Mouse (Mus musculus) liver, embryonic 14.5 days (tissue): Measurements from ENCODE around the gene Ywhab. TPM values are rescaled to one million over a fixed set of nuclear protein-coding genes. Genes with fewer than 3 reads are reported as not detected.

Experiments used
- ATAC-seq: fragments of 200-750 bp; cut with Nextera tagmentation; 2 replicates; pipeline ENCODE4 v1.8.0; 2017; ENCODE audit warnings: moderate number of reproducible peaks, mild to moderate bottlenecking, moderate library complexity; ENCODE audit not compliant: insufficient read depth
- DNase-seq, 3 experiments: peaks; one replicate each; pipeline ENCODE4 v3.0.0-alpha.2; 2012 to 2013; ENCODE audit warnings: low read depth in 3 of 3, low spot score in 3 of 3
- H3K27ac ChIP-seq: fragments of 300-500 bp; sonication (generic); 2 replicates; pipeline ENCODE4 v1.5.1; 2014; ENCODE audit warnings: moderate library complexity, mild to moderate bottlenecking, control low read depth, inconsistent platforms
- H3K27me3 ChIP-seq: fragments of 300-500 bp; sonication (generic); 2 replicates; pipeline ENCODE4 v1.6.1; 2014; ENCODE audit warnings: mild to moderate bottlenecking, low read length, moderate library complexity; ENCODE audit not compliant: control insufficient read depth, insufficient read depth
- H3K36me3 ChIP-seq: fragments of 300-500 bp; sonication (generic); replicated peaks from 2 replicates; pipeline ENCODE4 v1.6.1; 2014; ENCODE audit warnings: low read depth; ENCODE audit not compliant: control insufficient read depth, insufficient read depth
- H3K4me1 ChIP-seq, 2 experiments: fragments of 200-500 bp in 1 of 2; fragments of 300-500 bp in 1 of 2; sonication (generic) in 1 of 2; replicated peaks; 2 replicates each; pipeline ENCODE4 v1.6.1; 2012 to 2014; ENCODE audit warnings: antibody characterized with exemption in 1 of 2, inconsistent platforms in 1 of 2, low read length in 1 of 2; ENCODE audit not compliant: control insufficient read depth in 2 of 2, insufficient read depth in 2 of 2
- H3K4me2 ChIP-seq: fragments of 300-500 bp; sonication (generic); 2 replicates; pipeline ENCODE4 v1.6.1; 2014; ENCODE audit warnings: low read depth, mild to moderate bottlenecking, control low read depth, moderate library complexity
- H3K4me3 ChIP-seq, 2 experiments: fragments of 200-500 bp in 1 of 2; fragments of 300-500 bp in 1 of 2; sonication (generic) in 1 of 2; 2 replicates each; pipeline ENCODE4 v1.5.1; 2012 to 2014; ENCODE audit warnings: low read depth in 2 of 2, low read length in 2 of 2, mild to moderate bottlenecking in 2 of 2, control low read depth in 1 of 2, inconsistent platforms in 1 of 2, moderate library complexity in 1 of 2; ENCODE audit not compliant: insufficient read depth in 1 of 2
- H3K9ac ChIP-seq: fragments of 300-500 bp; sonication (generic); replicated peaks from 2 replicates; pipeline ENCODE4 v1.6.1; 2014; ENCODE audit warnings: mild to moderate bottlenecking, control low read depth, moderate library complexity
- H3K9me3 ChIP-seq: fragments of 300-500 bp; sonication (generic); 2 replicates; pipeline ENCODE4 v1.6.1; 2016; ENCODE audit warnings: low read length, mixed read lengths; ENCODE audit not compliant: control insufficient read depth
- CTCF ChIP-seq: IDR thresholded peaks from 2 replicates; pipeline ENCODE4 v1.5.1; 2016; ENCODE audit warnings: antibody characterized with exemption, low read depth, control low read depth
- EP300 ChIP-seq: IDR thresholded peaks from 2 replicates; pipeline ENCODE4 v1.6.1; 2016; ENCODE audit warnings: antibody characterized with exemption, low read depth
- WGBS: fragments of 180-500 bp; shearing (Covaris S2); extraction: QIAGEN DNeasy Blood & Tissue Kit; methylation state at CpG from one replicate; pipeline ENCODE4 v1.1.7; 2014; ENCODE audit not compliant: insufficient replicate concordance; 5-methylcytosine and 5-hydroxymethylcytosine counted together
- polyA plus RNA-seq, 2 experiments: library from polyadenylated mRNA; depleted of rRNA in 1 of 2; stranded (reverse) in 1 of 2; unstranded in 1 of 2; fragments of >200 nt; fragmentation: Nextera tagmentation in 1 of 2; extraction: Ambion mirVana in 1 of 2; gene quantifications; 2 replicates each; pipeline versions ENCODE4 v1.2.1 to v1.2.3; 2012 to 2014

Ywhab gene
- polyA plus RNA-seq, 2 experiments = 32.3 to 79.6 TPM

- no peak for DNase-seq
- Histone ChIP-seq H3K9me3 (no peaks in the 10 kb centered on the region), H3K36me3 (peaks cover 10% of the 10 kb centered on the region), H3K4me2 (no peak overlapping the region), H3K4me1 (peaks cover 3 to 16% of the 10 kb centered on the region in 2 experiments; a peak in 3 of 4 replicates), H3K27me3 (no peaks in the 10 kb centered on the region), H3K4me3 (no peak overlapping the region), H3K27ac (no peak overlapping the region), H3K9ac (no peak overlapping the region)
- ATAC-seq = no peak
- TF ChIP-seq CTCF (no peak), EP300 (no peak)
- 84% methylated on average over 8 of the region's 8 CpGs for WGBS
These were observed 12.8 kb downstream of the Ywhab start for GRCm38 (mm10) chr2:164007547-164007946.

GRCm38 (mm10) chr2:164007987-164008545 is 13.3 kb downstream of the Ywhab start:
- no peak overlapping the region for H3K4me3 ChIP-seq
- peaks cover 3 to 15% of the 10 kb centered on the region in 2 experiments; a peak in 3 of 4 replicates for H3K4me1 ChIP-seq
- no peak overlapping the region for H3K9ac ChIP-seq
- no peak overlapping the region for H3K27ac ChIP-seq
- no peaks in the 10 kb centered on the region for H3K27me3 ChIP-seq
- H3K4me2 ChIP-seq = no peak overlapping the region
- H3K9me3 ChIP-seq = no peaks in the 10 kb centered on the region
- TF ChIP-seq CTCF (no peak), EP300 (no peak)
- H3K36me3 ChIP-seq = peaks cover 11% of the 10 kb centered on the region
- ATAC-seq (no peak), DNase-seq (no peak)
- 68% methylated on average over 2 of the region's 2 CpGs for WGBS

GRCm38 (mm10) chr2:164009227-164009626 is 14.5 kb downstream of the Ywhab start:
- WGBS = 63% methylated on average over 6 of the region's 6 CpGs
- TF ChIP-seq CTCF (no peak), EP300 (no peak)

GRCm38 (mm10) chr2:164010496-164010895 is 15.7 kb downstream of the Ywhab start:
- Histone ChIP-seq H3K4me1 (peaks cover 3 to 12% of the 10 kb centered on the region in 2 experiments; a peak in 3 of 4 replicates), H3K27ac (no peak overlapping the region), H3K4me3 (no peak overlapping the region), H3K9ac (no peak overlapping the region), H3K4me2 (no peak overlapping the region), H3K36me3 (peaks cover 28% of the 10 kb centered on the region), H3K27me3 (no peaks in the 10 kb centered on the region), H3K9me3 (no peaks in the 10 kb centered on the region)
- no peak for ATAC-seq
- no peak for DNase-seq
- TF ChIP-seq EP300 (no peak), CTCF (no peak)
- 63% methylated on average over 5 of the region's 5 CpGs for WGBS

More at GRCm38 (mm10) chr2:164009227-164009626, 14.5 kb downstream of the Ywhab start:
- H3K27me3 ChIP-seq = no peaks in the 10 kb centered on the region
- no peak overlapping the region for H3K27ac ChIP-seq
- peaks cover 17% of the 10 kb centered on the region for H3K36me3 ChIP-seq
- no peak overlapping the region for H3K4me2 ChIP-seq
- H3K9ac ChIP-seq = no peak overlapping the region
- no peaks in the 10 kb centered on the region for H3K9me3 ChIP-seq
- H3K4me3 ChIP-seq = no peak overlapping the region
- H3K4me1 ChIP-seq = peaks cover 3 to 12% of the 10 kb centered on the region in 2 experiments; a peak in 3 of 4 replicates
- ATAC-seq (no peak), DNase-seq (no peak)

GRCm38 (mm10) chr2:164010944-164011343 is 16.2 kb downstream of the Ywhab start:
- Histone ChIP-seq H3K9ac (no peak overlapping the region), H3K9me3 (no peaks in the 10 kb centered on the region), H3K4me1 (peaks cover 3 to 10% of the 10 kb centered on the region in 2 experiments; a peak in 3 of 4 replicates), H3K36me3 (peaks cover 32% of the 10 kb centered on the region), H3K4me2 (no peak overlapping the region), H3K4me3 (no peak overlapping the region), H3K27me3 (no peaks in the 10 kb centered on the region), H3K27ac (no peak overlapping the region)
- DNase-seq (no peak), ATAC-seq (no peak)
- WGBS = 64% methylated on average over 3 of the region's 3 CpGs
- TF ChIP-seq CTCF (no peak), EP300 (no peak)
